Comparison of ENCODE assay signal across 9 mouse cellular contexts in the genomic region with DNA sequence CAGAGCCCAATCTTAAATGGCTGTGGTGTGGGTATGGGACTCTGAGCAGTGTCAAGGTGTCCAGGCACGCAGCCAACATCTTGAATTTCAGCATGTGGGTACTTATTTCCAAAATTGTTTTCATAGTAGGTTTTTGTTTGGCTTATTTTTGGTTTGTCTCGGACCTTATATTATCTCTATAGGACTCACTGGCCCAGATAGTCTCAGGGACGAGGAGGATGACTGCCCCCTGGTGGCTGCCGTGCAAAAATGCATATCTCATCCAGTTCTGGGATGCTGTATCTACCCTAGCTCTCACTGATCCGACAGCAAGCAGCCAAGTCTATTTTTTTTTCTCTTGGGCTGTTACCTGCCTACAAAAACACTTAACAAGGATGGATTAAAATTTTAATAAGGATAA.
DNase-seq lines count a peak whose midpoint lies in the region; ATAC-seq and TF ChIP-seq lines count a peak whose summit lies in the region.
"Had no signal": no experiment of that assay in that cellular context is flagged by ENCODE, and none has a peak within 500 bp of the region (broad histone marks: within the 10 kb centered on the region; RNA-seq: fewer than 3 reads in every experiment).

No protein-coding gene starts in this region.

- no peak overlapping the region for H3K4me2 ChIP-seq in heart, postnatal 0 days (ENCODE audit: low read depth, low read length)
- no peak overlapping the region for H3K4me2 ChIP-seq in midbrain, embryonic 11.5 days
- H3K4me2 ChIP-seq: limb, embryonic 12.5 days had no signal

- no peak for TF ChIP-seq POLR2A in cortical plate, adult 2 months (IDR thresholded peaks at IDR 0.05; ENCODE audit: extremely low read depth, insufficient read depth, low read length)

- TF ChIP-seq EP300 in heart, postnatal 0 days (IDR thresholded peaks at IDR 0.05; ENCODE audit: low read depth) = no peak

- peak; percentile 70; the same call in 1 of the 2 replicates for ATAC-seq in frontal cortex, adult (ENCODE audit: low TSS enrichment)
- peak; percentile 51; the same call in 1 of the 2 replicates for ATAC-seq in heart, postnatal 0 days (ENCODE audit: insufficient read depth, low read depth)
- no peak for ATAC-seq in midbrain, embryonic 11.5 days (ENCODE audit: low FRiP score)

- H3K27ac ChIP-seq in cortical plate, adult 2 months (ENCODE audit: insufficient read depth, low read length) = no peak overlapping the region
- no peak overlapping the region for H3K27ac ChIP-seq in heart, postnatal 0 days (ENCODE audit: low read depth)
- no peak overlapping the region for H3K27ac ChIP-seq in midbrain, embryonic 11.5 days (ENCODE audit: low read depth, low read length)
- H3K27ac ChIP-seq: limb, embryonic 12.5 days had no signal

- WGBS in heart, postnatal 0 days = 9% methylated on average over 5 of the region's 5 CpGs
- 19% methylated on average over 5 of the region's 5 CpGs for WGBS in midbrain, embryonic 11.5 days

- TF ChIP-seq CTCF in cortical plate, adult 2 months (IDR thresholded peaks at IDR 0.05; ENCODE audit: extremely low read depth, insufficient read depth, low read length) = peak; percentile 88
- TF ChIP-seq CTCF in heart, postnatal 0 days (IDR thresholded peaks at IDR 0.05; ENCODE audit: low read depth) = peak; percentile 72

- H3K27me3 ChIP-seq in heart, postnatal 0 days (ENCODE audit: control insufficient read depth, insufficient read depth, low read length) = no peaks in the 10 kb centered on the region
- H3K27me3 ChIP-seq in midbrain, embryonic 11.5 days (ENCODE audit: control insufficient read depth, insufficient read depth, low read length) = no peaks in the 10 kb centered on the region
- H3K27me3 ChIP-seq: limb, embryonic 12.5 days had no signal

- no peaks in the 10 kb centered on the region for H3K4me1 ChIP-seq in cortical plate, adult 2 months (ENCODE audit: control insufficient read depth, insufficient read depth, low read length)
- H3K4me1 ChIP-seq in heart, postnatal 0 days (ENCODE audit: control insufficient read depth, insufficient read depth) = peaks cover 19% of the 10 kb centered on the region; the same call in 1 of the 2 replicates
- 0 out of 2 replicates have a peak, but pooled peaks cover 7% of the 10 kb centered on the region for H3K4me1 ChIP-seq in midbrain, embryonic 11.5 days (ENCODE audit: control insufficient read depth, insufficient read depth, low read length)

- H3K36me3 ChIP-seq in heart, postnatal 0 days (replicated peaks; ENCODE audit: control insufficient read depth, insufficient read depth, low read length) = peaks cover 57% of the 10 kb centered on the region
- peaks cover 2% of the 10 kb centered on the region; the same call in 1 of the 2 replicates for H3K36me3 ChIP-seq in midbrain, embryonic 11.5 days (ENCODE audit: control insufficient read depth, insufficient read depth, low read length)

- DNase-seq in frontal cortex, postnatal 25 days (ENCODE audit: low spot score in 2 of 2) = no peak
- DNase-seq in adipocyte (ENCODE audit: low spot score) = peak; percentile 78
- DNase-seq in heart, postnatal 0 days (ENCODE audit: low spot score) = peak; percentile 66
- peak; percentile 60 to 85 for DNase-seq in layer of hippocampus, postnatal 25 days (ENCODE audit: extremely low spot score in 1 of 2, low spot score in 1 of 2)
- DNase-seq in midbrain, embryonic 11.5 days (ENCODE audit: low spot score, missing footprints) = peak; percentile 91
- DNase-seq in spleen, postnatal 4 days (ENCODE audit: low spot score in 2 of 2) = peak; percentile 59 to 88

- no peak overlapping the region for H3K9ac ChIP-seq in heart, postnatal 0 days (replicated peaks; ENCODE audit: low read depth, low read length)
- H3K9ac ChIP-seq in midbrain, embryonic 11.5 days (ENCODE audit: low read length) = no peak overlapping the region
- H3K9ac ChIP-seq: limb, embryonic 12.5 days had no signal

- H3K4me3 ChIP-seq in cortical plate, adult 2 months (ENCODE audit: insufficient read depth, low read length) = no peak overlapping the region
- H3K4me3 ChIP-seq in heart, postnatal 0 days (ENCODE audit: low read depth, low read length) = no peak overlapping the region
- H3K4me3 ChIP-seq in midbrain, embryonic 11.5 days (ENCODE audit: low read depth, low read length) = no peak overlapping the region
- H3K4me3 ChIP-seq: limb, embryonic 12.5 days had no signal

- H3K9me3 ChIP-seq in heart, postnatal 0 days (replicated peaks; ENCODE audit: control insufficient read depth, low read length) = no peaks in the 10 kb centered on the region
- no peaks in the 10 kb centered on the region for H3K9me3 ChIP-seq in midbrain, embryonic 11.5 days (ENCODE audit: control insufficient read depth, low read length)

Comparison
In these comparisons a context has a peak if more than half of its experiments do, and no peak if none do; other contexts are left out.
1. DNase-seq: peak in adipocyte (single experiment), heart, postnatal 0 days (single experiment), layer of hippocampus, postnatal 25 days (2 of 2), midbrain, embryonic 11.5 days (single experiment) and spleen, postnatal 4 days (2 of 2); none in frontal cortex, postnatal 25 days (0 of 2).